Mouse (Mus musculus): ENCODE results near the gene 3110040M04Rik.
"Not testable (repeated sequence)": the region's sequence is repeated elsewhere in the genome, so short reads cannot be mapped to it uniquely, and the experiment has no call there.

The 3110040M04Rik gene

DNA sequence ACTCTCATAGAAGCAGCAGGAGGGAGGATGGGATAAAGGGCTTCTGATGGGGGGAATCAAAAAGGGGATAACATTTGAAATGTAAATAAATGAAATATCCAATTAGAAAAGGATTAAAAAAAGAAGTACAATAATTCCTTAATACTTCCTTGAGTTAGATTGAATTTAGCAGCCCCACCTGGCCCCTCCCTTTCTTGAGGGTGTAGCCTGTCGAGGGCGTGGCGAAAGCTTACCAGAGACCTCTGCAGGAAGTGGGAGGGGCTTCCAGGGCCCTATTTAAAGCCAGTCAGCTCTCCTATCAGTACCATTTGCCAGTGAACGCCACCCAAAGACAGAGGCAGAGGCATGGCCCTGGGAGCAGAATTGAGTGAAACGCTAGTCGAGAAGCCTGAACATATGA lies at the start of gene 3110040M04Rik:
TSS of gene 3110040M04Rik (plus strand) at position 304 of the 400 bp plus-strand sequence.
- DNase-seq (ENCODE audit: extremely low read depth, low read depth), result not testable (repeated sequence)

DNA sequence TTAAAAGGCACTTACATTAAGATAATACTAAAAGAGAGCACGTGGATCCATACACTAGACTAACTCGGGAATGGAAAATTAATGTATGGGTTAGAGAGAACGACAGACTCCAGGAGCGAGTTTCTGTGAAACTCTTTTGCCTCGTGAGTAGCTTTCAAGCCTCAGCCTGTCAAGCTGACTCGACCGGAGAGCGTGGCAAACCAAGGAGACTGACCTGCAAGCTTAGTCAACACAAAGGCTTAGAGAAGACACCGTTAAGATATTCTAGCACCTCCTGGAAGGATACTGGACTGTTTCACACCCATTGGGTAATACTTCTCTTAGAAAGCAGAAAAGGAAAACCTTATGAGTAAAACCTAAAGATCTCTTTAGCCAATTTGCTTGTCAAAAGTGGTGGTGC lies 49.8 kb upstream of the 3110040M04Rik start:
- not testable (repeated sequence) for DNase-seq (ENCODE audit: extremely low read depth, low read depth)

DNA sequence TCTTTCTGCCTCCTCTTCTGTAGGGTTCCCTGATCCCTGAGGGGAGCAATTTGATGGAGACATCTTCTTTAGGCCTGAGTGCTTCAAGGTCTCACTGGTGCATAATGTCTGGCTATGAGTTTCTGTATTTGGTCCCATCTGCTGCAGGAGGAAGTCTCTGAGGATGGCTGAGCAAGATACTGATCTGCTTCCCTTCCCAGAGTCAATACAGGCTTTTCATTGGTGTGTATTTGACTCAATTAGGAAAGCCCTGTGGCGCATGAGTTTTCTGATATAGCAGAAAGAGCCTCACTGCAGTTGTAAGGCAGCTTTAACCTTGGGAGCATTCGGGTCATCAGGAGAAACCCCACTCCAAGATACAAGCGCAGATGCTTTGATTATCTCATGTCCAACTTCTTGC lies 47.8 kb upstream of the 3110040M04Rik start:
- no peak for DNase-seq (ENCODE audit: extremely low read depth, low read depth)

DNA sequence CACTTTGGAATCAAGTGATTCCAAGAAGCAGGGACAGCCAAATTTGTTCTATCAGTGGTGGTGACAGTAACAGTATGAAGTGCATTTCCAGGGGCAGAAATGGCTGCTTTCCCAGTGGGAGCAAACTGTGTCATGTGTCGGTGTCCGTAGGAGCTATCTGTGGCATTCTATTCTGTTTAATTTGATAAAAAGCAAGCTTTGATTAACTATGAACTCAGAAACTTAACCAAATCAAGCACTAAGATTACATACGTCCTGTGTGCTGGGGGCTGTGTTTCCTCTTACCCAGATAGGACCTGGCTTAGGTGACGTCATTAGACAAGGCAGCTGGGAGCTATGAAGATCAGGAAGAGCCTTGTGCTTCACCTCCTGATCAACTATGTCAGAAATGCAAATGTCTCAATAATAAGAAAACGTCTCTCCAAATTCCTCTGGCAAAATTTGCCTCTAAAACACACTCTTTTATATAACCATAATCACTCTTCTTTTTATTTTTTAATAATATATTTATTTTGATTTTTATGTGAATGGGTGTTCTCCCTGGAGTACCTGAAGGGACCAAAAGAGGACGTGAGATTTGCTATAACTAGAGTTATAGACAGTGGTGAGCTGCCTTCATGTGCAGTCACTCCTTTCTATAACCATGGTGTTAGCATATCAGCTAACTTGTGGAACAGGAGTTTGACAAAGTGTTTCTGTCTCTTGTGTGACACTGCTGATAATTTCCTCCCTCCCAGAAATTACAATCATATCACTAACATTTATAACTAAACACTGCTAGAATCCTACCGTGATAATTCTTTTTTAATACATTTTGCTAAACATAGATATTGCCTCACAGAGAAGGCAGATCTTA lies 46.9 kb upstream of the 3110040M04Rik start:
- no peak for DNase-seq (ENCODE audit: extremely low read depth, low read depth)

DNA sequence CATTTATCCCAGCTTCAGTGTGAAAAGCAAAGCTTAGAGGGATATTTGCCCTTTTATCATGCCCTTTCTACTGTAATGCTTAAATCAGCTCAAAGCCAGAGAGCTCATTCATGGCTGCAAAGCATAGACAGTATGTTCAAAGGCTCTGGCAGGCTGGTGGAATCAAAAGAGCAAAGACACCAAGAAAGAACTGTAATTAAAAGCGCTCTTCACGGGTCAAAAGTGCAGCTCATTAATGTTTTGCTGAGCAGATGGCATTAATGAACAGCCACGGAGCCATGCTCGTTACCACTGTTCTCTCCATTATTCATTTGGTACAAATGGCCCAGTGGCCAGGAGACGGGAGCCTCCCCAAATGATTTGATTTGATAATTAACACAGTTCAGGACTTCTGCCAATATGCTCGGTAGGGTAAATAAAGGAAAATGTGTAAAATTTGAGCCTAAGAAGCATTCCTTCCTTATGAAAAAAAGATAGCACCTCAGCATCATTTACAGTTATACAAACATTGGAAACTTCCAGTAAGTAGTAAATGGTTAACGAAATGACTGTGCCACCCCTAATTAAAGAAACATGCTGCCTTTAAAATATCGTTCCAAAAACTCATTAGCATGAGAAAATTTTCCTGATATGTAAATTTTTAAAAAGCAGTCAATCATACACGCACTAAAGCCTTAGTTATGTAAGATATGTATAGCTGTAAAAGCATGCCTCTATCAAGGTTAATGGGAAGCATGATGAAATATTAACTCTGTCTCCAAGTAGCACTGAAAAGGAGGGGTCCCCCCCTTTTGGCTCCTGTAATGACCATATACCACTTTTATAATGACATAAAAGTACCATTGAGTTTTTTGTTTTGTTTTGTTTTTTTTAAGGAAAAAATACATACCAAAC lies 45.7 kb upstream of the 3110040M04Rik start:
- no peak for DNase-seq (ENCODE audit: extremely low read depth, low read depth)

DNA sequence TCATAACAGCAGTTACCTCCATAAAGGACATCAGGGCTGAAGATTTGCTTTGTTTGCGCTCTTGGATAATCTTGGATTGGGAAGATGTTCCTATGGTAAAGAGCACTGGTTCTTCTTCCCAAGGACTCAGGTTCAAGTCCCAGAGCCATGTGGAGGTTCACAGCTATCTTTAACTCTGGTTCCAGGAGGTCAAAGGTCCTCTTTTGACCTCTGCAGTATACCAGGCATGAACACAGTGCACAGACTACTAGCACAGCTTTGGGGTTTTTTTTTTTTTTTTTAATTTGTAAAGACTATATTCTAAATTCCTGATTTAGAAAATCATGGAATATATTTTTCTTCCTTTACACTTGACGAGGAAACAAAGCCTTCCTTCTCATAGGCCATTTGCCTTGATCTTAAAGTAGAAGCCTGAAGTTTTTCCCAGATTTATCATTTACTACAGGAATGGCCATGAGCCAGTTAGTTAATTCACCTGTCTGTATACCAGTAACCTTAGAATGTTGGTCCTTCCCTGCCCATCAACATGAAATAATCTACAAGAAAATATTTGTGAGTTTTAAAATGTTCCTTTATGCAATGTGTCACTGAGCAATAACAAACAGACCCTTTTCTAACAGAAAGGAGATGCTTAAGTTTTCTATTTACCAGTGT lies 44.9 kb upstream of the 3110040M04Rik start:
- no peak for DNase-seq (ENCODE audit: extremely low read depth, low read depth)

DNA sequence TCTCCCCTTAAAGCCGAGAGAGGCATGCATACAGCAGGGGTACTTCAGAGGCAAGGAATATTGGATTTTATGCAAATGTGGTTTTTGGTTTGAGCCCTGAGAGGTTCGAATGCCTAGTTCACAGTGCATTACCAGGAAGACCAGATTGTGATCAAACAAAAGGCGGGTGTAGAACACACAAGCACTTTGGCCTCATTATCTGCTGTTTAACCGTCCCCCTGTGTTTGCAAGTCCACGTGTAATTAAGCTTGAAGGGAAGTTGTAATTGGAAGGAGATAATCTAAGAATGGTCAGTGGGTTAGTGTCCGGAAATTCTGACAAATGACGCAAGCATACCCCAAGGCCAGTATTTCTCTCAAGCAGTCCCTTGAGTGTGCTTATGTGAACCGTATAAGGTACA lies 37.9 kb upstream of the 3110040M04Rik start:
- DNase-seq (ENCODE audit: extremely low read depth, low read depth), result no peak

DNA sequence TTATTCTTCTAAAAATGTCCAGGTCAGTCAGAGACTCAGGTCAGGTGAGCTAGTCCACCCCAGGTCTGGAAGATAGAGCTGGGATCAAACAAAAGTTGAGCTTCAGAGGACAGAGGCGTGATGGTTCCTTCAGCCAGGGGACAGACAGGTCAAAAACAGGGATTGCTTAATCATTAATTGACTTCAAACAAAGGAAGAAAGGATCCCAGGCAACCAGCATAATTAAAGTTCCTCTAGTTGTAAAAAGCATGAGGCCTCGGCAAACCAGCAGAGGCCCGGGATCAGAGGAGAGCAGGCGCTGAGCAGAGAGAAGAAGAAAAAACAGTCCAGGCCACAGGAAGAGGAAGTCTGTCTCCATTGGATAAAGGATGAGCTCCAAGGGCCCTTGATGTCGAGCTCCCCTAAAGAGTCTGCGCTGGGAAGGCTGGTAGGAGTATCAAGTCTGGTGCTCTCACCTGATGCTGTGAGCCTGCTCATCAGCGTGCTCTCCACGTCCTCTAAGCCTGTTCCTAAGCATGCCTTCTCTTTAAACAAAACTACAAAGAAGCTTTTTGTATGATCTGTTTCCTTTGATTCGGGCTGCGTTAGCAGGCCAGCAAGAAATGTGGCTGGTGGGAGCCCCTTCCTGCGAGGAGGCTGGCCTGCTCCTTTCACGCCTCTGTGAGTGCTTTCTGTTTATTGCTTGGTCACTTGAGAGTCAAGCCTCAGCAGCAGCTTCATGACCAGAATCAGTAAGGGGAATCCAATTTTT lies 36.4 kb upstream of the 3110040M04Rik start:
- DNase-seq (ENCODE audit: extremely low read depth, low read depth), result no peak

DNA sequence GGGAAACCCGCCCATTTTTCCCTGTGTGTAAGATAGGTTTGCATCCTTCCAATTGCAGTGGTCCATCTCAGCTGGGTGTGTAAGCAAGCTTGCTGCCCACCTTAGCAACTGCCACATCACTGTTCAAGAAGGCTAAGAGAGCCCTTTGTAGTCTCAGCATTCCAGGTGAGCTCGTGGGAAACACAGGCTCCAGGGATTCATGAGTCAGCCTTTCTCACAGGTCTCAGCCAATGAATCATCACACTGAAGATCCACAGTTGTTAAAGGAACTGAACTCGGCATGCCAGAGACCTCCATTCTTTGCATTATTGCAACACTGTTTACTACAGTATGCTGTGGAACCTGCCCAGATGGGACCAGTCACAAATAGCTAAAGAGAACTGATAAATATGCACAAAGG lies 35.3 kb upstream of the 3110040M04Rik start:
- DNase-seq (ENCODE audit: extremely low read depth, low read depth), result no peak

DNA sequence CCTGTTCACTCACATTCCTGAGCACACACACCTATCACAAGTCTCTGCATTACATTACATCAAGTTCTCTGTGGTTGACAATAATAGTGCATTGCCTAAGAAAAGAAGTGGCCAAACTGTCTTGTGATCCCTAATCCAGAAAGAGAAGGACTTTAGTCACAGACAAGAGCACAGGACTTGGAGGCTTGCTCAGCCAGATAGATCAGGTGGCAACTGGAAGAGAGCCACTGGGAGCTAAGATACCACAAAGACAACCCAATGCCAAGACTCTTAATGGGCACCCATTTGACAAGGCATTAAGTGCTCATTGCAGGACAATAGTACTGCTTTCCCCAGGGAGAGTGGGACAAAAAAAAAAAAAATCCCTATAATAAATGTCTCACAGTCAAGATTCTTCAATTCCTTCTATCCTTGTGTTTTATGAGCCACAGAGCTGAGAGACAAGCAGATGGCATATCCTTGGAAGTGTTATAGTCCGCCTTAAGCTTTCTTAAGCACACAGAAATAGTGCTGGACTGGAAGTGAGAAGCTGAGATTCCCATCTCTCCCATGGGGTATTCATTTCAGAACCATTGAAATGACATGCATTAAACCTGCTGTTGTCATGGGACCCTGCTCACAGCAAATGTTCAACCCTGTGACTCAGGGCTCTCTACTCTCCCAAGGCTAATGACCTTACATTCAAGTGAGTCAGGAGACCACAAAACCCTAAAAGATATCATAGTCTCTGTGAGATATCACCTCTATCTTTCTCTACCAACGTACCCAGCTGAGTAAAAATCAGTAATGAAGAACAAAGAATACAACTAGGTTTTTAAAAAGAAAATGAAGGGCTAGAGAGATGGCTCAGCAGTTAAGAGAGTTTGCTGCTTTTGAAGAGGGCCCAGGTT lies 32.1 kb upstream of the 3110040M04Rik start:
- DNase-seq (ENCODE audit: extremely low read depth, low read depth), result no peak

DNA sequence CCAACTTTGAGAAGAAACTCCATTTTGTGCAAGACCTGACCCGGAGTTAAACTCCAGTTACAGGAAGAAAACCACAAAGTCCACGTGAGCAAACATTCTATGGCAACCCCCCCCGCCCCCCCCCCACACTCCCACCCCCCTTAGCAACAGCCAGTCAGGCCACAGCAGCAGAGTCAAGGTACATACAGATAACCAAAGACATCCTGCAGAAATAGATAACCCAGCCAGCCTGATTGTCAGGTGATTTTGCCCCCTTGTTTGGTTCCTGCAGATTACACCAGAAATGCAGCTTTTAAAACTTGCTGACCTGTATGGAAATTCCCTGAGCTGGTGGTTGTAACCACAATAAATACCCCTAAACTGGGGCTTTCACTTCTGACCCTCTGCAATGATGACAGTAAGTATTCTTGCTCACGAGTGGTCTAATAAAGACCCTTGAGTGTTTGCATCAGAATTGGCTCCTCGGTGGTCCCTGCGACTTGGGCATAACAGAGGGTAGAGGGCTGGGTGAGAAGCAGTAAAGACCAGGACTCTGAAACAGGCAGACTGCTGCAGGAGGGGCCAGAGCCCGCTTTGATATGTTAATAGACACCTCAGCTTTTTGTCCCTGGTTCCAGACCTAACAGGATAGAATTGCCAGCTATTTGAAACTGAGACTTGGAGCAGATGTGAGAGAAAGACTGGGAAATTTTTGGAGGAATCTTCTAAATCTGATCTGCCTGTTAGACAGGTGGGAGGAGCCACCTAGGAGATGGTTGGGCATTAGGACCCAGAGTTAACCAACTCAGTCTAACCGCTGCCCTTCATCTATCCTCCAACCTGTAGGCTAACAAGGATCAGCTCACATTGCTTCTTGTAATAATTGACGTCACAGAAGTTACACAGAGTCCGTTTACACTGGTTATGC lies 26.6 kb upstream of the 3110040M04Rik start:
- peak; percentile 36 for DNase-seq (ENCODE audit: extremely low read depth, low read depth)

DNA sequence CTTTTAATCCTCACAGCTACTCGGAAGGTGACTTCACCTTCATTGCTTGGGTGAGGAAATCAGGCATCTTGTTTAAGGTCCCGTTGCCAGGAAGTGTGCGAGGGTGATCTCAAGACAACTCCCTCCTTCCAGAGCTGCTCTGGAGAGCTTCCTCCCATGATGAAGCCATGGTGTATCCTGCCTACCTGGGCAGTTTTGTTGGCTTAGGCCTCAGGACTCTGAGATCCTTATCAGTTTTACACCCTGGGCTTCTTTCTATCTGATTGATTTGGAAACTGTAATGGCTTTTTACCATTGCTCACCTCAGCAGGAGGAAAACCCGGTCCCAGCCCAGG lies 26.0 kb upstream of the 3110040M04Rik start:
- DNase-seq (ENCODE audit: extremely low read depth, low read depth), result no peak

DNA sequence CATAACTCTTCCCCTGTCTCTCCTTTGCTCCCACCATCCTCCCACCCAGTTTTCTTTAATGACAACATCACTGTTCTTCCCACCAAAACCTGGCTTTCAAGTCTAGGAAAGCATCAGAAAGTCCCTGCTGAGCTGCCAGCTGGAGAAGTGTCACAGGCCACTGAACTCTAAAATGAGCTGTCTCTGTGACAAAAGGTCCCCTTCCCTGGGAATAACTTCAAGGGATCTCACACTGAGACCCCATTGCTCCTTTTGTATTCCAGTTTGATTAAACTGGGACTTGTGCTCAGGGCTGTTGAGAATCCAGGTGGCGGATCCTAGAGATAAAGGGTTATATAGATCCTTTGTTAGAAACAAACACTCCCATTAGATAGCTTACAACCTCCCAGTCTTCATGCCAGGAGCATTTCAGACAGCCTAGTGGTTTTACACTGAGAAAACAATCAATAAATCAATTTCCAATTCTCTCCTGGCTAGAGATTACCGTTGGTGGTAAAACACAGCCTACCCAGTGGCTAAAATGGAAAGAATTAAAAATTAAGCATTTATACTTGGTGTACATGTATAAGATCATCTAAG lies 25.3 kb upstream of the 3110040M04Rik start:
- DNase-seq (ENCODE audit: extremely low read depth, low read depth), result no peak

DNA sequence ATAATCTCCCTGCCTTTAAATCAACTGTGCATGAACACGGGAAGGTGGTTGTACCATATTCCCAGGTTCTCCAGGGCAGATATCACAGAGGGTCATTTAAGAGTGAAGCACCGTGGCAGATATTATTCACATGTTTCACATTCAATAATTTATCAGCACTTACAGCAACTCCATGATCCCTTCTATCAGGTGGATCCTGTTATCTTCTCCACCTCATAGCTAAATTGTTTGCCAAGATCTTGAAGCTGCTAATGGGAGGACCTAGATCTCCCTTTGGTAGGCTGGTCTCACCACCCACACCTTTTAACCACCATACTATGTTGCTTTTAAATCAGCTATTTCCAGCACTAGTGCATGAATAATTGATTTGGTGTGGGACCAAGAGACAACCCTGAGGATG lies 23.8 kb upstream of the 3110040M04Rik start:
- no peak for DNase-seq (ENCODE audit: extremely low read depth, low read depth)

DNA sequence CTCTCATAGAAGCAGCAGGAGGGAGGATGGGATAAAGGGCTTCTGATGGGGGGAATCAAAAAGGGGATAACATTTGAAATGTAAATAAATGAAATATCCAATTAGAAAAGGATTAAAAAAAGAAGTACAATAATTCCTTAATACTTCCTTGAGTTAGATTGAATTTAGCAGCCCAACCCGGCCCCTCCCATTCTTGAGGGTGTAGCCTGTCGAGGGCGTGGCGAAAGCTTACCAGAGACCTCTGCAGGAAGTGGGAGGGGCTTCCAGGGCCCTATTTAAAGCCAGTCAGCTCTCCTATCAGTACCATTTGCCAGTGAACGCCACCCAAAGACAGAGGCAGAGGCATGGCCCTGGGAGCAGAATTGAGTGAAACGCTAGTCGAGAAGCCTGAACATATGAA lies 21.7 kb upstream of the 3110040M04Rik start, which contains the start of gene Gm47985:
TSS of gene Gm47985 (plus strand) at position 272 of the 400 bp plus-strand sequence.
- not testable (repeated sequence) for DNase-seq (ENCODE audit: extremely low read depth, low read depth)

DNA sequence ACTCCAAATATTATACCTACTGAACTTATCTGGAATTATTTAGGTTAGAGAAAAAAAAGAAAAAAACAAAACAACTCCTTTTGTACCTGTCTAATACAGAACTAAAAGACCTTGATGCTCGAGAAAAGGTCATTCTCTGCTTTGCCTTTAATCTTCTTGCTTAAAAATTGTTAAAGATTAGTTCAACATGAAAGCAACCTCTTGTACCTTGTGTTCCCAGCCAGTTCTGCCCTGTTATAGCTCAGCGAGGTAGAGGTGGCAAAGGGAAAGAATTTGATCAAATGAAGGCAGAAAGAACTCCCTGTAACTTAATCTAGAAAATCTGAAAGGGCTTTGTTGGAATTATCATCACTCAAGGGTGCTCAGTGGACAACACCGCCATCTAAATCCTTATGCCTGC lies 17.7 kb upstream of the 3110040M04Rik start:
- not testable (repeated sequence) for DNase-seq (ENCODE audit: extremely low read depth, low read depth)

DNA sequence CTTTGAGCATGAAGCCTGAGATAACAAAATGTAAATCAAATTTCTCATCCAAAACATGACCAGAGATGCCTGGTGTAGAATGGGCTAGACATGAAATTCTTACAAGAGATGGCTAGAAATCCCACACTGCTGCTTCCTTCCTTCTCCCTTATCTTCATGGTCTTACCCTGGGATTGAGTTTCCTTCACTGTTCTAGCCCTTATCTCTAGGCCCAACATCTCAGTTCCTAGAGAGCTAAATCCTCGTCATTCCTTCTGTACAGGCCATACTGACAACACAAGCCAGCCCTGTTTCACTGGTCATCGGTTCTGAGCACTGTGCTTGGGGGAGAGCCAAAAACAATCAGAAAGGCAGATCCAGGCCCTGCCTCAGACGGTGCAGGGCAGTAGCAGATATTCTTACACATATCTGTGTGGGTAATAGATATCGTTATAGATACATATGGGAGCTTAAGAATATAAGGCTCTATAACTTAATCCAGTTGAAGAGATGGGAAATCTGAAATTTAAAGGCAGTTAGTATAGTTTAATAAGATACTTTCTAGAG lies 17.0 kb upstream of the 3110040M04Rik start:
- DNase-seq (ENCODE audit: extremely low read depth, low read depth), result not testable (repeated sequence)

DNA sequence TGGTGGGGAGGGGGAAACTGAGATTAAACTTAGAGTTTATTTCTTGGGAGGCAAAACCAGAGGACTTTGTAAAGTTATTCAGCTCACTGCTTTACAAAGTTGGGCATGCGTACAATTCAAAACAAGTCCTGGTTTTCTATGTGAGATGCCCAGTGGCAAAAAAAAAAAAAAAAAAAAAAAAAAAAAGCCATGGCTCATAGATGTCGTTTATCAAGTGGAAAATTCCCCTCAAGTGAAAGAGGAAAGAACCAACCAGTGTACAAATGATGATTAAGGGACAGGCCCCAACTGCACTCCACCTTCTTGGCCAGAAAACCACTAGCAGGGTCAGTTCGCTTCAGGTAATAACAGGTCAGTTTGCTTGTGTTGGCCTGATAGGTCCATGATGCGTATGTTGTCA lies 15.5 kb upstream of the 3110040M04Rik start:
- no peak for DNase-seq (ENCODE audit: extremely low read depth, low read depth)

Measured in MEL-GATA-1-ER (cell line).